Mouse (Mus musculus): Measurements from ENCODE around the gene Rcor1.

DNA sequence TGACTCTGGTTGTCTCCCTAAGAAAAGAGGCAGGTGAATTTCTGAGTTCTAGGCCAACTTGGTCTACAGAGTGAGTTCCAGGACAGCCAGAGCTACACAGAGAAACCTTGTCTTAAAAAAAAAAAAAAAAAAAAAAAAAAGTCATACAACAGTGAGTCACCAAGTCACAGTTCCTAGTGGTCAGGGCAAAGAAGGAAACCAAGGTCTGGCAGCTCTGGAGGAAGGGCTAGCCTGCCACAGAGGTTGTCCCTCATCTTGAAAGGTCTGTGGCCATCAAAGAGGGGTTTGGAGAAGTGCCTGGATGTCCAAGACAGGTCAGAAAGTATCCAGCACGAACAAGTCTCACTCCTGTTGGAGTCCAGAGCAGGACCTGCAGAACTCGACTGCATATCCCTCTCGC is 22.3 kb upstream of the Rcor1 start:
- TF ChIP-seq HCFC1 (IDR thresholded peaks at IDR 0.05; ENCODE audit: borderline replicate concordance, insufficient read depth, low read length) (no peak), CHD2 (IDR thresholded peaks at IDR 0.05; ENCODE audit: low read depth, low read length) (no peak), ZC3H11A (IDR thresholded peaks at IDR 0.05; ENCODE audit: borderline replicate concordance, low read depth, low read length) (no peak)

Data from ES-E14 (cell line).